Mouse (Mus musculus) forebrain, postnatal 0 days (tissue): ENCODE data around the gene Caln1. TPM values are rescaled to one million over a fixed set of nuclear protein-coding genes. Genes with fewer than 3 reads are reported as not detected.
A peak's percentile ranks its signal among the peaks of the same experiment; 100 is the strongest.

Source experiments
- ATAC-seq: fragments of 200-750 bp; cut with Nextera tagmentation; 2 replicates; pipeline ENCODE4 v1.8.0; 2017; ENCODE audit warnings: mild to moderate bottlenecking, moderate library complexity
- DNase-seq: peaks from one replicate; pipeline ENCODE4 v3.0.0-alpha.2; 2015
- H3K27ac ChIP-seq: fragments of 300-500 bp; sonication (generic); 2 replicates; pipeline ENCODE4 v1.5.1; 2014; ENCODE audit warnings: low read depth, mild to moderate bottlenecking, antibody characterized with exemption, low read length, moderate library complexity, mixed read lengths
- H3K27me3 ChIP-seq: fragments of 300-500 bp; sonication (generic); 2 replicates; pipeline ENCODE4 v1.6.1; 2014; ENCODE audit warnings: mild to moderate bottlenecking, low read length, mixed read lengths; ENCODE audit not compliant: insufficient read depth
- H3K36me3 ChIP-seq: fragments of 300-500 bp; sonication (generic); 2 replicates; pipeline ENCODE4 v1.6.1; 2014; ENCODE audit warnings: mild to moderate bottlenecking, moderate library complexity; ENCODE audit not compliant: insufficient read depth
- H3K4me1 ChIP-seq: fragments of 300-500 bp; sonication (generic); 2 replicates; pipeline ENCODE4 v1.6.1; 2014; ENCODE audit warnings: antibody characterized with exemption; ENCODE audit not compliant: insufficient read depth
- H3K4me2 ChIP-seq: fragments of 300-500 bp; sonication (generic); 2 replicates; pipeline ENCODE4 v1.6.1; 2014; ENCODE audit warnings: low read depth, mild to moderate bottlenecking, moderate library complexity
- H3K4me3 ChIP-seq: fragments of 300-500 bp; sonication (generic); 2 replicates; pipeline ENCODE4 v1.5.1; 2014; ENCODE audit warnings: low read depth, low read length, mixed read lengths
- H3K9ac ChIP-seq: fragments of 300-500 bp; sonication (generic); 2 replicates; pipeline ENCODE4 v1.6.1; 2014; ENCODE audit warnings: mild to moderate bottlenecking
- H3K9me3 ChIP-seq: fragments of 300-500 bp; sonication (generic); 2 replicates; pipeline ENCODE4 v1.6.1; 2016; ENCODE audit warnings: low read length
- CTCF ChIP-seq: sonication (generic); IDR thresholded peaks from 2 replicates; pipeline ENCODE4 v1.5.1; 2016; ENCODE audit warnings: antibody characterized with exemption, control low read depth, low read depth
- WGBS: fragments of 180-500 bp; shearing (Covaris S2); extraction: QIAGEN DNeasy Blood & Tissue Kit; methylation state at CpG from one replicate; pipeline ENCODE4 v1.1.7; 2014; 5-methylcytosine and 5-hydroxymethylcytosine counted together
- polyA plus RNA-seq: library from polyadenylated mRNA; unstranded; fragments of >200 nt; fragmentation: Nextera tagmentation; extraction: Ambion mirVana; gene quantifications from 2 replicates; pipeline ENCODE4 v1.2.1, GENCODE M21; 2015
- total RNA-seq: library from RNA; depleted of rRNA; stranded (reverse); fragments of >200 nt; gene quantifications from 2 replicates; pipeline ENCODE4 v1.2.3, GENCODE M21; 2014

The Caln1 gene
- total and polyA plus RNA-seq, 2 experiments from 2014 or later = 48.7 to 58.7 TPM

- H3K9me3 ChIP-seq = peaks cover 6% of the 10 kb centered on the region; the same call in 1 of the 2 replicates
- no peak for TF ChIP-seq CTCF
- H3K4me2 ChIP-seq = no peak overlapping the region
- no peaks in the 10 kb centered on the region for H3K36me3 ChIP-seq
- ATAC-seq (0 out of 2 replicates have a peak, but pooled peaks have one; percentile 20), DNase-seq (peak; percentile 16)
- WGBS = 86% methylated on average over 17 of the region's 17 CpGs
- no peak overlapping the region for H3K9ac ChIP-seq
- H3K27me3 ChIP-seq = no peaks in the 10 kb centered on the region
- no peak overlapping the region for H3K27ac ChIP-seq
- H3K4me3 ChIP-seq = no peak overlapping the region
- no peaks in the 10 kb centered on the region for H3K4me1 ChIP-seq
Observed at GRCm38 (mm10) chr5:130411516-130411915, 42.3 kb downstream of the Caln1 start.

DNA sequence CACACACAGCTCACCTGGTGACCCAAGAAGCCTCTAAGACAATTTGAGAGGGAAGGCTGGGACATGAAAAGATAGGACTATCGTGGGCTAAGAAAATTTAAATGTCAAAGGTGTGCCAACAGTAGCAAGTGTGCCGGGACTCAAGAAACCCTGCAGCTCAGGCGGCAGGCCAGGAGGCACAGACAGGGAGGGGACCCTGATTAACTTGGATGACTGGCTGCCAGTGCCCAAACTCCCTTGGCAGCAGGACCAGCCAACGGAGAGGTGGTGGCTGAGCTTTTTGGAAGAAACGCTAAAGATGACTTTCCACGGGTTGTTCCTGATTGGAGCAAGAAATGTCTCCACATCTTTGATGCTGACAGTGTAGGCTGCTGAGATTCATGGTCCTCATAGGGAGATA, 78.2 kb downstream of the Caln1 start:
- Histone ChIP-seq H3K4me1 (peaks cover 3% of the 10 kb centered on the region; the same call in 1 of the 2 replicates), H3K4me3 (no peak overlapping the region), H3K36me3 (no peaks in the 10 kb centered on the region), H3K4me2 (peak overlapping the region; percentile 78), H3K9me3 (no peaks in the 10 kb centered on the region), H3K9ac (no peak overlapping the region), H3K27ac (no peak overlapping the region), H3K27me3 (no peaks in the 10 kb centered on the region)
- ATAC-seq (no peak), DNase-seq (no peak)
- no peak for TF ChIP-seq CTCF
- 26% methylated on average over 6 of the region's 6 CpGs for WGBS

DNA sequence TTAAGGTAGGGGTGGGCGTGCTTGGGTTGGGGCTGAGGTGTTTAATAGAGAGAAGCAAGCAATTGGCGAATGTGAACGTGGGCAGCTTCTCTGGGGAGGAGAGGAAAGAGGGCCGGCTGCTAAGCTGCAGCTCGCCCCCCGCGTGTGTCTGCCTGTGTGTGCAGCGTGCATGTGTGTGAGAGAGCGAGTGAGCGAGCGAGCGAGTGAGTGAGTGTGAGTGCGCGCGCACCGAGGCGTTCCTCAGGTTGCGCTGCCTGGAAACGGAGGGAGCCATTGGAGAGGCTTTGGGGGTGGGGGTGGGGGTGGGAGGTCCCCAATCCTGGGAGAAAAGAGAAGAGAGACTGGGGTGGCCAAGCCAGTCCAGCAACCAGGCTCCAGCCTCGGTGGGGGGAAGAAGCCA, 79.2 kb downstream of the Caln1 start:
- 4% methylated on average over 20 of the region's 20 CpGs for WGBS

GRCm38 (mm10) chr5:130448931-130449856, 79.9 kb downstream of the Caln1 start:
- no peaks in the 10 kb centered on the region for H3K9me3 ChIP-seq
- H3K36me3 ChIP-seq = no peaks in the 10 kb centered on the region
- WGBS = 1% methylated on average over 71 of the region's 77 CpGs
- ATAC-seq (peak; percentile 75), DNase-seq (peak; percentile 73)
- TF ChIP-seq CTCF = 0 out of 2 replicates have a peak, but pooled peaks have one; percentile 2
- H3K4me3 ChIP-seq = peak overlapping the region; percentile 61
- H3K27ac ChIP-seq = peak overlapping the region; percentile 80
- peak overlapping the region; percentile 78 for H3K4me2 ChIP-seq
- H3K4me1 ChIP-seq = peaks cover 3% of the 10 kb centered on the region; the same call in 1 of the 2 replicates
- no peaks in the 10 kb centered on the region for H3K27me3 ChIP-seq
- H3K9ac ChIP-seq = peak overlapping the region; percentile 80

More for the DNA sequence above, 79.2 kb downstream of the Caln1 start:
- Histone ChIP-seq H3K27ac (peak overlapping the region; percentile 80), H3K9ac (peak overlapping the region; percentile 80), H3K36me3 (no peaks in the 10 kb centered on the region), H3K4me3 (peak overlapping the region; percentile 61), H3K27me3 (no peaks in the 10 kb centered on the region), H3K4me1 (peaks cover 3% of the 10 kb centered on the region; the same call in 1 of the 2 replicates), H3K9me3 (no peaks in the 10 kb centered on the region), H3K4me2 (peak overlapping the region; percentile 78)
- peak; percentile 79 for ATAC-seq
- DNase-seq = peak; percentile 87
- TF ChIP-seq CTCF = 0 out of 2 replicates have a peak, but pooled peaks have one; percentile 3

- Histone ChIP-seq H3K36me3 (no peaks in the 10 kb centered on the region), H3K27me3 (no peaks in the 10 kb centered on the region), H3K9me3 (no peaks in the 10 kb centered on the region), H3K4me3 (peak overlapping the region; percentile 61), H3K4me1 (peaks cover 3% of the 10 kb centered on the region; the same call in 1 of the 2 replicates), H3K4me2 (peak overlapping the region; percentile 78), H3K27ac (peak overlapping the region; percentile 80; the same call in 1 of the 2 replicates), H3K9ac (peak overlapping the region; percentile 80)
- 3% methylated on average over 14 of the region's 14 CpGs for WGBS
- peak; percentile 70 for TF ChIP-seq CTCF
- peak; percentile 25 for ATAC-seq
- peak; percentile 67 for DNase-seq
Observed at GRCm38 (mm10) chr5:130450031-130450541, 80.8 kb downstream of the Caln1 start.

DNA sequence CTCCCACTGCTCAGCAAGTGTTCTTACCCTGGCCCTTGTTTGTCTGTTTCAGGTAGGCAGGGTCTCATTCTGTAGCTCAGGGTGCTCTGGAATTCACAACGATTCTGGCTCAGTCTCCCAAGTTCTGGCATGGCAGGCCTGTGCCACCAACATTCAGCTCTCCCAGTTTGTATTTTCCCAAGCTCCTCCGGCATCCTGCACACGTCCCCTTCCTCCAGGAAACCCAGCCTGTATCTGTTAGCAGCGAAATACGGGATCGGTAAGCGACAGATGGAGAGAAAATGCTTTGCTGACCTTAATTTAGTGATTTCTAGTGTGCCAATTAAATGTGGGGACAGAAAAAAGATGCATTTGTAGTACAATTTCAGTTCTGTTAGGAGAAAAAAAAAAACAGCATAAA, 88.8 kb downstream of the Caln1 start:
- H3K9ac ChIP-seq = no peak overlapping the region
- no peaks in the 10 kb centered on the region for H3K9me3 ChIP-seq
- no peaks in the 10 kb centered on the region for H3K4me1 ChIP-seq
- no peak for TF ChIP-seq CTCF
- WGBS = 72% methylated on average over 7 of the region's 7 CpGs
- H3K27me3 ChIP-seq = no peaks in the 10 kb centered on the region
- H3K27ac ChIP-seq = no peak overlapping the region
- H3K36me3 ChIP-seq = no peaks in the 10 kb centered on the region
- ATAC-seq (no peak), DNase-seq (peak; percentile 17)
- H3K4me3 ChIP-seq = no peak overlapping the region
- no peak overlapping the region for H3K4me2 ChIP-seq
